Mouse (Mus musculus) C2C12 (cell line): ENCODE measurements at regions not wholly inside any gene's neighbourhood (a gene's known extent, or its start where the extent isn't known, plus 50 kb on each side); places are given as distances from the start of the nearest gene placed in this dataset.

ENCODE experiments used
- CEBPB ChIP-seq: IDR thresholded peaks from one replicate; pipeline ENCODE4 v1.6.1; 2011; ENCODE audit warnings: low read depth, mild to moderate bottlenecking, control low read depth, moderate library complexity
- CTCF ChIP-seq: IDR thresholded peaks from one replicate; pipeline ENCODE4 v1.5.1; 2011; ENCODE audit not compliant: control insufficient read depth, insufficient read depth, insufficient read length
- MAX ChIP-seq: IDR thresholded peaks from one replicate; pipeline ENCODE4 v1.6.1; 2011; ENCODE audit warnings: mild to moderate bottlenecking, control low read depth
- MYOD1 ChIP-seq: IDR thresholded peaks from one replicate; pipeline ENCODE4 v1.6.1; 2011; ENCODE audit warnings: low read depth; ENCODE audit not compliant: control insufficient read depth, insufficient read length
- USF1 ChIP-seq: IDR thresholded peaks from one replicate; pipeline ENCODE4 v1.6.1; 2011; ENCODE audit warnings: low read depth, mild to moderate bottlenecking, control low read depth, moderate library complexity

DNA sequence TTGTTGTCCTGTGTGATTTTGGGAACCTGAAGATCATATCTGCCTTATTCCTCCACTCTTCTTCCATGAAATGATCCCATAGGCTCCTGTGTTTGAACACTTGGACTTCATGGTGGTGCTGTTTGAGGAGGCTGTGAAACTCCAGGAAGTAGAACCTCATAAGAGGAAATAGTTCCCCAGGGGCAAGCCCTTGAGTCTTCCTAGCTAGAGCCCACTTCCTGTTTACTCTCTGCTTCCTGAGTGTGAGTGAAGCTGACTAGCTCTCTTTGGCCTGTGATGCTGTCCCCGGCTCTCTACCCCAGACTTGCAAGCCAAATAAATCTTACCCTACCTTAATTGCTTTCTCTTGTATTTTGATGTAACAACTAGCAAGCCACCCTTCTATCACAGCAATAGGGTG is 597.0 kb downstream of the Ebf1 start:
- TF ChIP-seq CTCF (no peak), USF1 (no peak), MYOD1 (no peak), MAX (no peak), CEBPB (no peak)
